Mouse (Mus musculus) frontal cortex, postnatal 36 days (tissue): ENCODE results near the gene Vps11.
"Not testable (repeated sequence)": the region's sequence is repeated elsewhere in the genome, so short reads cannot be mapped to it uniquely, and the experiment has no call there.

Source experiments
- DNase-seq, 2 experiments: peaks; one replicate each; pipeline ENCODE4 v3.0.0; 2022; ENCODE audit warnings: low spot score in 2 of 2

Vps11 gene

DNA sequence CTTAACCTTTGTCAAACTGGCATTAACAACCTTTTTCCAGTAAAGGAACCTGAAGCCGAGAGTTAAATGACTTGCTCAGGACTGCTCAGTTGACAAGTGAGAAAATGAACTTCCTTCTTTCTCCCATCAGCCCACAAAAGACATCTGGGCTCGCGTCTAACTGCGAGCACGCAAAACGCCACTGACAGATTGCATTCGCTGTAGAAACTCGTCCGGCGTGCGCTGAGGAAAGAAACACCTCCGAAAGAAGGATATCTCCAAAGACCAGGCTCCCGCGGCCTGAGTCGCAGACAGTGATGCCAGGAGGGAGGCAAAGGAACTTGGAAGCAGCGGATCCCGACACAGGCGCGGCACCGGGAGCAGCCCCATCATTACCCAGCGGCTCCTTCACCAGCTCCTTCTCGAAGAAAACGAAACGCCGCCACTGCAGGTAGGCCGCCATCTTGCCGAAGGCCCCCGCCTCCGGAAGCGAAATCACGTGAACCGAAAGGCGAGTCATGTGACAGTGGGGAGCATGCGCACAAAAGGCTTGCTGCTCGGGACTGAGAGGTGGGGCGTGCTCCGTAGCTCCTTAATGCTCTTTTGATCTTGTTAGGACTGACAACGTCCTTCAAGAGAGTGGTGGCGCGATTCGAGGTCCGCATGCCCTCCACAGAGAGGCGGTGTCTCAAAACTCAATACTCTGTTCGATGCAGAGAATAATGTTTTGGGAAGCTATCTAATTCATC lies at the start of gene Vps11:
Gene Vps11, minus strand, starts transcription at position 481 of the 728 bp plus-strand sequence.
- peak; percentile 93 to 94 for DNase-seq

DNA sequence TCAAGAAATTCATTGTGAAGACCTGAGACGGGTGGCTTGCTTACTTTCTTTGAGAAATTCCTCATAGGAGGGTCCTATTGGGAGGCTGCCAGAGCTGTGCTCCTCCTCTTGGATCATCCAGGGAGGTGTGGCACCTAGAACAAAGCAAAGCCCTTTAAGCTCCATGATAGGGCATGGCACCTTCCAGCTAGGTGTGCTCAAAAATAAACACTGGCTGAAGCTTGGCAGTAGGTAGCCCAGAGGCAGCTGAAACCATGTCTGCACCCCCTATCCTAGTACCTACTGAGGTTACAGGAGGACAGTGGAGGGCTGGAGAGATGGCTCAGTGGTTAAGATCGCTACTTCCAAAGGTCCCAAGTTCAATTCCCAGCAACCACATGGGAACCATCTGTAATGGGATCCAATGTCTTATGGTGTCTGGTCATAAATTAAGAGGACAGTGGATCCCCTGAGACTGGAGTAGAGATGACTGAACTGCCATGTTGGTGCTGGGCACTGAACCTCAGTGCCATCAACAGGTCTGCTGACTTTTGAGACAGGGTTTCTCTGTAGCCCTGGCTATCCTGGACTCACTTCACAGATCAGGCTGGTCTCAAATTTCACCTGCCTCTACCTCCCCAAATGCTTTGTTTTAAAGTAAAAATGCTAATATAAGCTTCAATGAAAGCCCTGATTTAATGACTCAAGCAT lies 49.3 kb upstream of the Vps11 start:
- DNase-seq = no peak

DNA sequence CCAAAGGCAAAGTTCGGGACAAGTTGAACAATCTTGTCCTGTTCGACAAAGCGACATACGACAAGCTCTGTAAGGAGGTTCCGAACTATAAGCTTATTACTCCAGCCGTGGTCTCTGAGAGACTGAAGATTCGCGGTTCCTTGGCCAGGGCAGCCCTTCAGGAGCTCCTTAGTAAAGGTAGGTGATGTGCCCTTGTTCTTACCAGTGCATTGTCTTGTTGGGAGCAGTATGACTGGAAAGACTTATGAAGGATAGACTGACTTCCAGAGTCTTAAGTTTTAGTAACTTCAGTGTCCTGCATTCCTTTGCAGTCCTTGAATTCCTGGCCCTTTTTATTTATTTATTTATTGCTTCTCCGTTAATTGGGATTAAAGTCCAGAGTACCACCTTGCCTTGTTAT lies 47.2 kb upstream of the Vps11 start:
- DNase-seq = not testable (repeated sequence)

DNA sequence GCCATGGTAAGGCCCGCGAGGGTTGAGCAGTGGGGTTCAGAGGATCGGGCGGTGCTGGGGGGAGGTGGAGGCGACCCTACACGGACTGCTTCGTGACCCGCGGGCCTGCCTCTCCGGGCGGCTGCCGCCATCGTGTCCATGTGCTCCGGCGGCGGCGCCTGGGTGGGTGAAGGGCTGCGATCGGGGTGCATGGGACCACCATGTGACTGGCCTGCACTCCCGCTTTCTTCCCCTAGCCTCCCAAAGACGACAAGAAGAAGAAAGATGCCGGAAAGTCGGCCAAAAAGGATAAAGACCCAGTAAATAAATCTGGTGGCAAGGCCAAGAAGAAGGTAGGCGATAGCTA lies 46.3 kb upstream of the Vps11 start:
- no peak for DNase-seq

DNA sequence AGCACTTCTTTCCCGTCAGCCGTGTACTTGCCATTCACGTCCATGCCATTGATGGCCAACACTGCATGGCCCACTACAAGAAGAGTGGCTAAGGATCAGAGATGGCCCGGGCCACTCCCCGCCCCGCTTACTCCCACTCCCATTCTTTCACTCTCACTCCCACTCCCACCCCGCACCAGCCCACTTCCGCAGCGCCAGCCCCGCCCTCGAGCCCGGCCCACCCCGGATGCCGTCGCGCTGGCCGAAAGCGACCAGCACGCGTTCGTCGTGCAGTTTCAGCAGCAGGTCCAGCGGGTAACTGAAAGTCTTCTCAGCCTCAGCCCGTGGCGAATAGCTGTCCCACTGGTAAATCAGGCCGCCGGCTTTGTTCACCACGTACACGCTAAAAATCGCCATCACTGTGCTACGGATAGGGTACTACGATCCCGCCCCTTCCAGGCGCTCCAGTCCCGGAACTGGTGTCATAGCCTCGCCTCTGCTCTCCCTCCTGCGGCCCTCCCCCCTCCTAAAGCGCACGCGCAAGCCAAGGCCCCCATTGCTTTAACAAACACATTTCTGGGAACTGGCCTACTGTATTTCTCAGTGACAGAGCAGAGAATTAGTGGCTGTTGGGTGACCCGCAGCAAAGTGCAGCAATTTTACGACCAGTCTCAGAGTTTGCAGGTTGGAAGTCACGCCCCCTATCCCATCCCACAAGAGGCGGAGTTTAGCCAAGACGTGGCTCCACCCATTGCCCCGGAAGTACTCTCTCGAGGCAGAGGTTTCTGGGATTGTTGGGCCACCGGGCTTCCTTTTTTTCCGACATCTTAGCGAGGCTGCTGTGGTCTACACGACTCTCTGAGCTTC lies 45.7 kb upstream of the Vps11 start, which contains the start of the genes Rps25 and Trappc4:
Gene Rps25, plus strand, starts transcription at position 234 of the 846 bp plus-strand sequence.
Gene Trappc4, minus strand, starts transcription at position 695 of the 846 bp plus-strand sequence.
- peak; percentile 90 to 92 for DNase-seq

DNA sequence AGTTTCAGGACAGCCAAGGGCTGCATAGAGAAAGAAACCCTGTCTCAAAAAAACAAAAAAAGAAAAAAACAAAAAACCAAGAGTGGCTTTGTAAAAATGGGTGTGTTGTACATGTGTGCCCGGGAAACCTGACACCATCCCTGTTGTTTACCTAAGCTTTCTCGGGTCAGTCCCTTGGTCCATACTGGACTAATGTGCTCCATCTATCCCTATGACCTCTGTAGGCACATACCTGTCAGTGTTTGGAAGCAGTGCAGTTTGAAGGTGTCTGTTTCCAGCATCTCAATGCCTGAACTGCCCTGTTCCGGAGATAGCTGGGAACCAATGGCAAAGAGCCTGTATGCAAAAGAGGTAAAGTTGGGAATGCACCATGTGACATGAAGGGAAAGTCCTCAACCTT lies 43.5 kb upstream of the Vps11 start:
- DNase-seq = no peak

DNA sequence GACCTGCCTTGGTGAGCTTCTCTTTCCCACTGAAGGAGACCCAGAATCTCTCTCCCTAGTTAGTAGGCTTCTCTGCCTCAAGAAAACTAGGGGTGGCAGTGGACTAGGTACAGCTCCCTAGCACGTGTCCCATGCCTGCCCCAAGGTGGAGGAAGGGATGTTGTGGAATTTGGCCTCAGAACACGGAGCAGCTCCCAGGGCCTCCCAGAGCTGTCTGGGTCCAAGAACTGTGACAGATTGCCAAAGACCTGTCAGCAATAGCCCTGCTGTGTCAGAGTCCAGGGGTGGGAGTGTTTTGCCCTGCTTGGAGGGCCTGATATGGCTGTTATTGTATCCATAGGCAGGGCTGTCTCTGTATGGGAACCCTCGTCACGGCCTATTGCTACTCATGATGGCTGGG lies 39.6 kb upstream of the Vps11 start:
- no peak for DNase-seq

DNA sequence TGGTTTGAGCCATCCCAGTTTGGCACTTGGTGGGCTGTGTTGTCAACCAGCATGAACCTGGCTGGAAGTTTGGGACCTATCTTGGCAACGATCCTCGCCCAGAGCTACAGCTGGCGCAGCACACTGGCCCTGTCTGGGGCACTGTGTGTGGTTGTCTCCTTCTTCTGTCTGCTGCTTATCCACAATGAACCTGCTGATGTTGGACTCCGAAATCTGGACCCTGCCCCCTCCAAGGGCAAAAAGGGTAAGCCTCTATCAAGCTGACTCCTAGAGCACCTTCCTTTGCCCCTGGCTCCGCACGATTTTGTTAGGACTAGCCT lies 38.3 kb upstream of the Vps11 start:
- DNase-seq = no peak

DNA sequence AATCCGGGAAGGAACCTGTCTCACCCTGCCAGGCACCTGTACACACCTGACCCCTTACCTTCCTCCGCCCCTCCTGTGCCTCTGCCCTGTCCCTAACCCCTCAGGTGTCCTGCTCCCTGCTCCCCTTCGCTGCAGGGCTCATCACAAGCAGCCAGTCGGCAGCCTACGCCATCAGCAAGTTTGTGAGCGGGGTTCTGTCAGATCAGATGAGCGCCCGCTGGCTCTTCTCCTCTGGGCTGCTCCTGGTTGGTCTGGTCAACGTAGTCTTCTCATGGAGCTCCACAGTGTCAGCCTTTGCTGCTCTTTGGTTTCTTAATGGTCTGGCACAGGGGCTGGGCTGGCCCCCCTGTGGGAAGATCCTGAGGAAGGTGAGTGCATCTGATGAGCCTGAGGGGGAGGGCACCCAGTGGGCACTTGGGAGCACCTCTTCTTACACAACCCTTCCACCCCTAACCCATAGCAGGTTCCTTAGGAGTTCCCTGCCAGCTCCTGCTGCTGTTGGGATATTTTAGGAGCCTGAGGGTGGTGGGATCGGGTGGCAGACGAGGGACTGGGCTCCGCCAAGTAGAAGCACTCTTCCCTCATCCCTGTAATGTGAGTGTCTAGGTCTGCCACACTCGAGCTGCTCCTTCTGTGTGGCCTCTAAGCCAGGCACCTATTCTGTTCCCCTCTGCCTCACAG lies 37.8 kb upstream of the Vps11 start:
- DNase-seq = no peak

DNA sequence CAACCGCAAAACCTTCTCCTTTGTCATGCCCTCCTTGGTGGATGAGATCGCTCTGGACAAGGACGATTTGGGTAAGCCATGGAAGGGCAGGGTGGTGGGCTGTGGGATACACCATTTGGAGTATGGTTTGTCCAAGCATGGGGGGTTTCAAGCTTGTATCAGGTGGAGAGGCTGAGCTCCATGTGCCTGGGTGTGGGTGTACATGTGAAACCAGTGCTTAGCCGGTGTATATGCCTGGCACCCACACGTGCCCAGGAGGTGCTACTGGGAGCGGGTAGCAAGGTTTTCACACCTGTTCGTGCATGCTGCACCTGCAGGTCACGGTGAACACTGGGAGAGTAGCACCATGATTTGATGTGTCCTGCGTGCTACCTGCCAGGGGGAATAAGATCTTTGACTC lies 37.1 kb upstream of the Vps11 start:
- DNase-seq = no peak

DNA sequence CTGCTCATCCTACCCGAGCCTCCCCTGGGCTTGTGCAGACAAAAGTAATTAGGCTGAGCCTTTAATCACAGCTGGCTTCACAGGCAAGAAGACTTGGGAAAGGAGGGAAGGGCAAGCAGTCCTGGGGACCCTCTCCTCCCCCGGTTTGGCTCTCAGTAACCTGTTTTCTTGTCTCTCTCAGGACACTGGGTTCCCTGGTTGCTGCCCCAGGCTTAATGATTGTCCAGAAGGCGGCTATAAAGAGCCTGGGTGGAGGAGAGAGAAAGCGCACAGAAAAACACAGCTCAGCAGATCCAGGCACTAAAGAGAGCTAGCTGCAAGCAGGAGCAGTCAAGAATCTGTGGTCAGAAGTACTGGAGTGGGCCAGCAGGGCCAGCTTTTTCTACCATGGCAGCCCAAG lies 36.6 kb upstream of the Vps11 start:
- no peak for DNase-seq

DNA sequence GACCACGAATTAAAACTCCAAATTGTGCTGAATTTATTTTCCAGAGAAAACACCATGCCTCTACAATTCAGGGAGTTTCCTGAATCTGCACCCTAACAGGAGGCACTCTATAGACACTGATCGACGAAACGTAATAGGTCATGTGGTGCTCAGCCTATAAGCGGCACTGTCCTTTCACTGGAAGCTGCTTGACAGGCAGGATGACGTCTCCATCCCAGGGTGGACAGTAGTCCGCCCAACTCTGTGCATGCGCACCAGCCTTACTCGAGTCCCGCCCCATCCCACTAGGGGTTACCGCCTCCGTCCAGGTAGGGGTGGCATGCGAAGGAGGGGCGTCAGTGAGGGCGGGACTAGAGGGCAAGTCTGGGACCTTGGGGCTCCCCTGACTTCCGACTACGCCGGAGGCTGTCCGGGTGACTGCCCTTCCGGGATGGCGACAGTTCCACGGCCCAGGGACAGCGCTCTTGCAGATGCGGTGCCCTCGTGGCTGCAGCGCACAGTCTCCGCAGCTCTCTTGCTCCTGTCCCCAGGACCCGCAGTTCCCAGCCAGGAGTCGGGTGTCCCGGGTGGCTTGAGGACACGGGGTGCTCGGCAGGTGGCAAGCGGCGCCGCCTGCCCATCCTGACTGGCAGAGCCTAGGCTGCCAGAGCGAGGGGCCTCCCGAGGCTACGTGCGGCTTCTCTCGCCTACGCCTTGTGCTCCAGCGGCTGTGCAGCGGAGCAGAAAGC lies 35.4 kb upstream of the Vps11 start, which contains the start of gene Slc37a4:
Gene Slc37a4, plus strand, starts transcription at position 169 of the 728 bp plus-strand sequence.
- DNase-seq = peak; percentile 89 to 94

DNA sequence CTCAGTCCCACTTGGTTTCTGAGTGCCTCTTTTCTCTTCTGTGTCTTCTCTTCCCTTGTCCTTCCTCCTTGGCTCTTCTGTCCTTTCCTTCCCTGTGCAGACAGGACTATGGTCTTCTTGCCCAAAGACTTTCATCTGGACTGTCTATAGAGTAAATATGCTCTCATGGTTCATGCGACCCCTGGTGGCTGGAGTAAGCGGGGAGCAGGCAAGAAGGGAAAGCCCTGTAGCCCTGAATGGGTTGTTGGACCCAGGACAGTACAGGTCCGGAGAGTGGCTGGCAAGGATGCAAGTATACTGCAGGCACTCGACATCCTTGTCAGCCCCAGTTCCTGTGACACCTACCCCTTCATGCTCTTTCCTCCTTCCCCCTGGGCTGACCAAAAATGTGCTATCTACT lies 30.0 kb upstream of the Vps11 start:
- peak; percentile 50 to 51 for DNase-seq

DNA sequence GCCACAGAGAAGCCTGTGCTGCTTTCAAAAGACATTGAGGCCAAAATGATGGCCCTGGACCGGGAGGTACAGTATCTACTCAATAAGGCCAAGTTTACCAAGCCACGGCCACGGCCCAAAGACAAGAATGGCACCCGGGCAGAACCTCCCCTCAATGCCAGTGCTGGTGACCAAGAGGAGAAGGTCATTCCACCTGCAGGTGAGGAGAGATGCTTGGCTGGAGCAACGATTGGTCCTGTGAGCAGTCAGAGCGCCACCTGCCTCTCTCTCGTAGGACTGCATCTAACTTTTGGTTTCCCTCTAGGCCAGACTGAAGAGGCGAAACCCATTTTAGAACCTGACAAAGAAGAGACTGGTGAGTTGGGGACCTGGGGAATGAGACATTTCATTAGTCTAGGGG lies 27.8 kb upstream of the Vps11 start:
- peak in 1 of 2 experiments; percentile 52 for DNase-seq

DNA sequence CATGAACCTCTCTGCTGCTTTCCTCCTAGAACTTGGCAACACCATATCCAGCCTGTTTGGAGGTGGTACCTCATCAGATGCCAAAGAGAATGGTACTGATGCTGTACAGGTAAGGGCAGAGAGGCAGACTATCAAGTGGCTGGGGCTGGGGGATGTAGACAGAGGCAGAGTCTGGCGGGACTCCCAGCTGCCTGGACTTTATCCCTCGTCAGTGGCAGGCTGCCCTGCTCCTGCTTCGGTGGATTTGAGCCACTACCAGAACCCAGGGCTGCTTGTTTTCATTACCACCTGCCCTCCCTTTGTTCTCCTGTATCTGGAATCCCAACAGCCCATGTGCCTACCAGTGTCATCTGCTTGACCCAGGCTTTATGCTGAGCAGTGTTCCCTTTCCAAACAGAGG lies 25.8 kb upstream of the Vps11 start:
- DNase-seq = no peak

DNA sequence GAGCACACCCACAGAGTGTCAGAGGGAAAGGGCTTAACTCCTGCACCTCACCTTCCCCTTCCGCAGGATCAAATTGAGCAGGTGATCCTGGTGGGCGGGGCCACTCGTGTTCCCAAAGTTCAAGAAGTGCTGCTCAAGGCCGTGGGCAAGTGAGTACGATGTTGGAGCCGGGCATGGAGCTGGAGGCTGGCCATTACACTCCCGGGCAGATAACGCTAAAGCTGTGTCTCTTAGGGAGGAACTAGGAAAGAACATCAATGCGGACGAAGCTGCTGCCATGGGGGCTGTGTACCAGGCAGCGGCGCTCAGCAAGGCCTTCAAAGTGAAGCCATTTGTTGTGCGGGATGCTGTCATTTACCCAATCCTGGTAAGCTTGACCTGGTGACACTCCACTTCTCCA lies 23.1 kb upstream of the Vps11 start:
- DNase-seq = no peak

DNA sequence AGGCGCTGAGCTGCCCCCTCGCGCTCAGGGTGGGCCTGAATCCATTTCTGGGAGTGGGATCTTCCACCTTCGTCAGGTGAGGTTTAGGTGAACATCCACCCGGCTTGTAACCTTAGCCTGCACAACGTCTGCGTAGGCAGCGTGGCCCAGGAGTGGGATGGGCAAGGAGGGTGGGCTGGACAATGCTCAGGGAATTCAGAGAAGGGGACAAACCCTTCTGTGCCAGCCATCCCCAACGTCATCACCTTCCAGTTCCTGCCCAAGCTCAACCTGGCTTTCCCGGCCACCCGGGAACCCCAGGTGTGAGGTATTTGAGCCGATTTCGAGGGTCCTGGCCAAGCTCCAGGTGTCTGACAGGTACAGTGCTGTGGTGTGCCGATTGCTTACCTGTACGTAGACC lies 18.4 kb upstream of the Vps11 start:
- no peak for DNase-seq

DNA sequence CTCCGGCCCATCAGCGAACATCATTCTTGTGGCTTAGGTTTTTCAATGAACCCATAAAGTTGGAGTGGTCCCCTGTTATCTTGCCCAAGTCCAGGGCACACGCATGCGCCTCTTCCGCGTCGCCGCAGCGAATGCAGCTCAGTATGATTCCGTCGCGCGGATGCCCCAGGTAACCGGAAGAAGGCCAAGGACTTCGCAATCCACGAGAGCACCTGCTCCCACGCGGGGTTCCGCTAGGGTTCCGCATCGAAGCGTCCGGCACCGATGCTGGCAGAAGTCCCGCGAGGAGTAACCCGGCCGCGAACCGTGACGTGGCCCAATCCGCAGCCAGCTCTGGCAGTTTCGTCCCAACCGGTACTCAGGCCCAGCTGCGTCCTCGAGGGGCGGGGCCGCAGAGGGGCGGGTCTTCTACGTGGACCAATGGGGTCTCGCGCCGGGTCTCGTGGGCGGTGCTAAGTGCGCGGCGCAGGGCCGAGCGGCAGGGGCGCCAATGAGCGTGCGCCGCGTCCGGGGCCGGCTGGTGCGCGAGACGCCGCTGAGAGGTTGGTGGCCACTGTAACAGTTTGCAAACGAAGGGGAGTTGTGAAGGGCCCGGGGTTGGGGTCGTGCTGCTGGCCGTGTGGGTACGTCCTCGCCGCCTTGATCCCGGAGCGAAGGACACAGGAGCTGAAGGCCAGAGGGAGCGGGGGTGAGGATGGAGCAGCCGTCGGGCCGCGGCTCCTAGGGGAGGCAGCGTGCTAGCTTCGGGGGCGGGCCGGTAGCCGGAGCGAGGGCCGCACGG lies 17.8 kb upstream of the Vps11 start, which contains the start of gene Hyou1:
Gene Hyou1, plus strand, starts transcription at position 437 of the 781 bp plus-strand sequence.
- DNase-seq = peak; percentile 98 to 100

DNA sequence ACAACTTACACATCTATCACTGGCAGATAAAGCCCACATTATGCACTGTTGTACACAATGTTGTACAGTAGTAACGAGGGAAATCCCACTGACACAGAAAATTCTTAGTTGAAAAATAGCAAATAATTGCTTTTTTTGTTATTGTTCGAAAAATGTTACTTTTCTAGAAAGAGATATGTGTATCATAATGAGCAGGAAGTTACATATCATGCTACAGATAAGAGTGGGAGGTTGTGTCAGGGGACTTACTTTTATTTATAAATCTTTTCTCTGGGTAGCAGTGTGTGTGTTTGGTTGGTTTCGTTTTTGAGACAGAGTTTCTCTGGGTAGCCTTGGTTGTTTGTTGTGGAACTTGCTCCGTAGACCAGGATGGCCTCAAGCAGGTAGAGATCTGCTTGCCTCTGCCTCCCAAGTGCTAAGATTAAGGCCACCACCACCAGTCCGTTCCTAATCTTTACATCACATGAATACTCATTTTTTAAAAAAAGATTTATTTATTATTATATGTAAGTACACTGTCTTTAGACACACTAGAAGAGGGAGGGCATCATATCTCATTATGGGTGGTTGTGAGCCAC lies 16.8 kb upstream of the Vps11 start:
- no peak for DNase-seq

DNA sequence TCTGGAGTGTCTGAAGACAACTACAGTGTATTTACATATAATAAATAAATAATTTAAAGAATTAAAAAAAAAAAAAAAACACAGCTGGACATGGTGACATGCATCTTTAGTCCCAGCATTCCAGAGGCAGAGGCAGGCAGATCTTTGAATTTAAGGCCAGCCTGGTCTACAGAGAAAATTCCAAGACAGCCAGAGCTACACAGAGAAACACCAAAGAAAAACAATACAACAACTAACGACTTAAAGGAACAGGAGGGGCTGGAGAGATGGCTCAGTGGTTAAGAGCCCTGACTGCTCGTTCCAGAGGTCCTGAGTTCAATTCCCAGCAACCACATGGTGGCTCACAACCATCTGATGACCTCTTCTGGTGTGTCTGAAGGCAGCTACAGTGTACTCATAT lies 15.9 kb upstream of the Vps11 start:
- DNase-seq = not testable (repeated sequence)
